Mouse (Mus musculus) gastrocnemius, postnatal 4 days (tissue): ENCODE results near the gene Dnmt3a. TPM values are rescaled to one million over a fixed set of nuclear protein-coding genes. Genes with fewer than 3 reads are reported as not detected.

Experiments
- total RNA-seq, 2 experiments: library from RNA; stranded (reverse); gene quantifications; 2 replicates each; pipeline ENCODE4 v1.2.3; 2021

The Dnmt3a gene
- total RNA-seq, 2 experiments from 2014 or later = 155 to 169 TPM

Other genes with a start within 250 kb of the Dnmt3a start
- gene Dtnb, start 233.6 kb upstream of the Dnmt3a start, total RNA-seq = 10 to 100 TPM; 10.1 to 10.9 TPM
- under 1 TPM; 0.65 to 0.76 TPM for gene Pomc, start 148.9 kb downstream of the Dnmt3a start, total RNA-seq
- gene Efr3b, start 232.9 kb downstream of the Dnmt3a start, total RNA-seq = 10 to 100 TPM; 12.2 to 13.0 TPM